Mouse (Mus musculus): ENCODE results near the gene Snx12. TPM values are rescaled to one million over a fixed set of nuclear protein-coding genes. Genes with fewer than 3 reads are reported as not detected.

The Snx12 gene
- 55.8 and 66.5 TPM in 2 replicates for polyA plus RNA-seq (2012; ENCODE audit: insufficient read depth, insufficient read length, missing spikeins)

DNA sequence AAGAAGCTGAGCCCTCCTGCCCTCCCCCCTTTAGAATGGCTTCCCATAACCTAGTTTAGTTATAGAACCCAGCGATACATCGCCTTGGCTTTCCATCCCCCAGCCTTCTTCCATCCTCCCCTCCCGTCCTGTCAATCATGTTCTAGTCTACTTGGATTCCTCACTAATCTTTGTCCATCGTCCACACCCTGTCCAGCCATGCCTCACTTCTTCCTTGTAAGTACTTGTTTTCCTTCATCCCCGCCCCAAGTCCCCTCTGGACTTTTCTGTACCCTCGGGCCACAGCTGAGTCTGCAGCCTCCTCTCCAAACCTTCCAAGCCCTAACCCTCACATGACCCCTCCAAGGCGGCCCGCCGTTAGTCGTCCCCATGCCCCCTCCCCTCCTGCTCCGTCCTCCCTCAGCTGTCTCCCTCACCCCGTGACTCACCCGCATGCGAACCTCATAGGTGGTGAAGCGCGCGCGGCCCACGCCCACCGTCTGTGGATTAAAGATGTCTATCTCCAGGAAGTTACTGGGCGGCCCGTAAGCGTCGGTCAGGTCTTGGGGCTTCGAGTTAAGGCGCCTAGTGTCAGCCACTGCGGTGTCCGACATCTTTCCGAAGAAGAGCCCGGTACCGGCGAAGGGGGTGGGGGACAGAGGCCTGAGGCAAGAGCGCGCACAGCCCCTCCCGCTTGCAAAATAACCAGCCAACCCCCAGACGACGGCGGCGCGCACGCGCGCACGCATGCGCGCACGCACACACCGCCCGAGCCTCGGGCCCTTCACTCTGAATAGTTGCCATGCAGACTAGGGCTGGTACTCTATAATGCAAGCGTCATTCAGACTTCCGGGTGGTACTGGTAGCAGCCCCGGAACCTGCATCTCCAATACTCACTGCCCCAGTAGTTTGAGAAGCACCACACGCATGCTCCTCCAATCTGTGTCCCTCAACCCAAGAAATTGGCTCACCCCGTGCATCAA lies at the start of gene Snx12:
Snx12 (minus strand) TSS at position 730 of the 962 bp plus-strand sequence.
- H3K27ac ChIP-seq (ENCODE audit: insufficient read depth, low read depth, low read length) = peak within 1 kb of the TSS; percentile 81
- H3K4me1 ChIP-seq (ENCODE audit: control insufficient read depth, insufficient read depth, low read length) = peaks cover 2% of the 10 kb centered on the region; the same call in 1 of the 2 replicates

DNA sequence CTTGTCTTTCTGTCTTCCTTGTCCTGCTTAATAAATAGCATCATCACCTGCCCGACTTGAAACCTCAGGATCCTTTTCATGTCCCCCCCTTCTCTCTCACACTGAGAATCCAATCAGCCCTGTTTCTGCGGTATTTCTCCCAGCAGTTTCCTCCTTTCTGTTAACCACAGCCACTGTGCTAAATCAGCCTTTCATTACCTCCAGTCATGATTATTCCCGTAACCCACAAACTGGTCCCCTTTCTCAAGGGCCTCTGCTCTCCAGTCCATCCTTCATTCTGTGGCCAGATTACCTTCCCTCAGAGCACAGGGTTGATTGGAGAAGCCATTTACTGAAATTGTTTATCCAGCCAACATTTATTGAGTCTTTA lies 46.4 kb upstream of the Snx12 start, which contains the start of gene Gm20489:
Gm20489 (minus strand) TSS at position 269 of the 370 bp plus-strand sequence.
- peaks cover 19% of the 10 kb centered on the region for H3K4me1 ChIP-seq (ENCODE audit: control insufficient read depth, insufficient read depth, low read length)
- H3K4me3 ChIP-seq (ENCODE audit: insufficient read depth, low read length) = peak within 1 kb of the TSS; percentile 66
- no peak for TF ChIP-seq CTCF (IDR thresholded peaks at IDR 0.05; ENCODE audit: low read depth, low read length)
- TF ChIP-seq POLR2A (IDR thresholded peaks at IDR 0.05; ENCODE audit: borderline replicate concordance, low read depth, low read length) = no peak
- peak within 1 kb of the TSS; percentile 69 for H3K27ac ChIP-seq (ENCODE audit: insufficient read depth, low read depth, low read length)

More for the DNA sequence above, at the start of gene Snx12:
- peak within 1 kb of the TSS; percentile 94 for H3K4me3 ChIP-seq (ENCODE audit: insufficient read depth, low read length)
- TF ChIP-seq CTCF (IDR thresholded peaks at IDR 0.05; ENCODE audit: low read depth, low read length) = no peak

DNA sequence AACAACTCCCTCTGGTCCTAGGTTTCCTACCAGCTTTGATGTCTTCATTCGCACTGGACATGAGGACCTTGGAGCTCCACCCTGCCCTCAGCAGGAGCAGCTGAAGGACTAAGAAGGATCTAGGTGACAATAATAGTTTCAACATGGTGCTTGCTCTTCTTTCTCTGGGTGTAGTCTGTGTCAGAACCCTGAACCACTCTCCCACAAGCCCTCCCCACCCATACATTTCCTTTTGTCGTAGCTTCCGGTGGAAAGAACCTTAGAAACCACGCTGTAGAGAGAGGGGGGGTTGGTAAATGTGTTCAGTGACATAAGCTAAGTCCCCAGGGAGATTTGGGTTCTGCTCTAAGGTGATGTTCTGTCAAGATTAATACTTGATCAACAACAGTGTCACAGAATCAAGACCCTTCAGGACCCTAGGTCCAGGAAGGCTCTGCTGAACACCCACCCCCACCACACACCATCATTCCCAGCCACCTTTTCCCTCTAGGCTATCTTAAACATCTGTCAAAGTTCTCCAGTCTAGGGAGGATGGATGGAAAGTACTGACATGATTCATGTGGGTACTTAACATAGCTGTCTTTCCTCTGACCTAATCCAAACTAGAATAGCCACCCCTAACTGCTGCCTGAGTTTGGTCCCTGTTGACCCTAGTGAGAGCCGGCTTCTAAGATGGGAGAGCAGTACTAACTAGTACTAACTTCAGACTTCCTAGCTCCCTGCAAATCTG lies 45.8 kb upstream of the Snx12 start, which contains the start of gene Il2rg:
Il2rg (minus strand) TSS at position 231 of the 730 bp plus-strand sequence.
- H3K4me1 ChIP-seq (ENCODE audit: control insufficient read depth, insufficient read depth, low read length) = peaks cover 16% of the 10 kb centered on the region
- peak within 1 kb of the TSS; percentile 66 for H3K4me3 ChIP-seq (ENCODE audit: insufficient read depth, low read length)
- TF ChIP-seq POLR2A (IDR thresholded peaks at IDR 0.05; ENCODE audit: borderline replicate concordance, low read depth, low read length) = no peak
- peak within 1 kb of the TSS; percentile 69 for H3K27ac ChIP-seq (ENCODE audit: insufficient read depth, low read depth, low read length)

DNA sequence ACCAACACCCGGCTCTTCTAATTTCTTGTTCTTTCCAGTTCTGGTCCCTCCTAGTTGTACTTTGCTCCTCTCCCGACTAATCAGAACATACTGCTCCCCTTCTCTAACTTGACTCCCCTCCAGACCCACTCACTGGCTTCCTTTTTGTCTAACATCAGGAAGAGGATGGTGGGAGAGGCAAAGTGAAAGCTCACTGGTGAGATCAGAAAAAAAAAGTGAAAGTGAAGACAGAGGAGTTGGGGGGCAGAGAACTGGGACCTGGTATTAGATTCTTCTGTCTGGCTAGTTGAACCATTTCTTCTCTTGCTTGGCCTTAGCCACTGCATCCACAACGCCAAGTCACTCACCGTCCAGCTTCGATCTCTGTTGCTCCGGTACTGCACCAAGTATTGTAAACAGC lies 44.3 kb upstream of the Snx12 start:
- Histone ChIP-seq H3K4me1 (ENCODE audit: control insufficient read depth, insufficient read depth, low read length) (peaks cover 14% of the 10 kb centered on the region), H3K4me3 (ENCODE audit: insufficient read depth, low read length) (peak overlapping the region; percentile 66), H3K27ac (ENCODE audit: insufficient read depth, low read depth, low read length) (no peak overlapping the region)
- no peak for TF ChIP-seq CTCF (IDR thresholded peaks at IDR 0.05; ENCODE audit: low read depth, low read length)
- TF ChIP-seq POLR2A (IDR thresholded peaks at IDR 0.05; ENCODE audit: borderline replicate concordance, low read depth, low read length) = no peak

DNA sequence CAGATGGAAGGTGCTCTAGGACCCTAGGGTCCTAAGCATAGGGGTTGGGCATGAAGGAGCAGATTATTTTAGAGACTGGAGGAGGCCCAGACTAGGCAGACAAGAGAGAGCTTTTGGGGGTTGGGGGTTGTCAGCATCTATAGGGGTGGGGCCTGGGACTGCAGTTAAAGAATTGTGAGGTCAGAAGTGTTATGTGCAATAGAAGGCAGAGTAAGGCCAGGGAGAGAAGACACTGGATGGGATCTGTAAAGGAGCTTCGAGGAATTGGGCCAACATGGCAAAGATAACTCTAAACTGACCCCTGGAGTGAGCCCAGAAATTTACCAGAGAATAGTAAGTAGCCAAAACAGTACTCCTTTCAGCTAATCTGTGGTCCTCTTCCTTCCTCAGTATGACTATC lies 41.5 kb upstream of the Snx12 start, which contains the start of gene Gm614:
Gm614 (minus strand) TSS at position 101 of the 400 bp plus-strand sequence.
- no peak for TF ChIP-seq CTCF (IDR thresholded peaks at IDR 0.05; ENCODE audit: low read depth, low read length)
- TF ChIP-seq POLR2A (IDR thresholded peaks at IDR 0.05; ENCODE audit: borderline replicate concordance, low read depth, low read length) = no peak
- Histone ChIP-seq H3K27ac (ENCODE audit: insufficient read depth, low read depth, low read length) (no peak within 1 kb of the TSS), H3K4me3 (ENCODE audit: insufficient read depth, low read length) (no peak within 1 kb of the TSS), H3K4me1 (ENCODE audit: control insufficient read depth, insufficient read depth, low read length) (peaks cover 27% of the 10 kb centered on the region)

DNA sequence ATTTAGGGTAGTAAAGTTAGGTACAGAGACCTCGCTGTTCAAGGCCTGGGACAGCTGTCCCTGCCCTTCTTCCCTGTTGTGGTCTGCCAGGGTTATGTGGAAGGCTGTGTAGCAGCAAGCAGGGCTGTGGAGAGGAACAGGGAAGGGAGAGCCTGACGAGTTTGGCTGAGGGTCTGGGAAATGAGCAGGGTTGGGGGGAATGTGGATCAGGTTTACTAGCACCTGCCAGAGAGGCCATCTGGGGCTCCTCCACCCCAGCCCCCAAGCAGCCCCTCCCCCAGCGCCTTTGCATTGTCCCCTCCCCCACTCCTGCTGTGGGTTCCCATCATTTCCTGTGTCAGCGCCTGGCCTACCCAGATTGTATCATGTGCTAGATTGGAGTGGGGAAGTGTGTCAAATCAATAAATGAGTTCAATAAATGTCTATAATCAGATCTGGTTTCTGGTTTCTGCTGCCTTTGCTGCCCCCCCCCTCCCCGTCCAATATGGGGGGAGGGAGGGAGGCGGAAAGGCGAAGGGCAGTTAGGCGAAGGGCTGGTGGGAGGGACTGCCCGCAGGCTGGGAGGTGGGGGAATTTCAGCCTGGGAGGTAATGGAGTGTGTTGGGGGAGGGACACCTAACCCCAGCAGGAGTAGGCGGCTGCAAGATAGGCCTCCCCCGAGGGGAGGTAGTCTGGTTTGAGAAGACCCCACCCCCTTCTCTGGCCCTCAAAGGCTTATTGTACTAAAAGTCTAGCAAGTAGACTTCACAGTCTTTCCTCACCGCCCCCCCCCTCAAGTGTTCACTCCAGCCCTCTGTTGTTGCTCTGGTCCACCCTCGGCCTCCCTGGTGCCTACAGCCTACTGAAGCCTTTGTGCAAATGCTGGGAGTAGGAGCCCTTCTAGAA lies 38.3 kb upstream of the Snx12 start:
- Histone ChIP-seq H3K4me3 (ENCODE audit: insufficient read depth, low read length) (no peak overlapping the region), H3K27ac (ENCODE audit: insufficient read depth, low read depth, low read length) (peak overlapping the region; percentile 78), H3K4me1 (ENCODE audit: control insufficient read depth, insufficient read depth, low read length) (peaks cover 17% of the 10 kb centered on the region)
- TF ChIP-seq POLR2A (IDR thresholded peaks at IDR 0.05; ENCODE audit: borderline replicate concordance, low read depth, low read length) = no peak
- no peak for TF ChIP-seq CTCF (IDR thresholded peaks at IDR 0.05; ENCODE audit: low read depth, low read length)

DNA sequence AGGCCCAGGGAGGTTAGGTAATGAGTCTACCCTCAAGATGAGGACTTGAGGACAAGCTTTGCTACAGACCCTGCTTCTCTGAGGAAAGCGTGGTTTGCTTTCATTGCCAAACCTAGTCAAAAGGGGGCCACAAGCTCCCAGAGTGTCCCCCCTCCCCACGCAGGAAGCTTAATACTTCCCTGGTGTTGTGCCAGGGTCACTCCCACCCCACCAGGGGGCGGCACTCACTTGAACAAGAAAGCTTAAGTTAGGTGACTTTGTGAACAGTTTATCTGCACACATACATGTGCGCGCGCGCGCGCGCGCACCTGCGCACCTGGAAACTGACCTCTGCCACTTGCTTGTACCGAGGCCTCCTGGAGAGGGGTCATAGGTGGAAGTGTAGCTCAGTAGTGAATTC lies 34.2 kb upstream of the Snx12 start:
- Histone ChIP-seq H3K4me3 (ENCODE audit: insufficient read depth, low read length) (no peak overlapping the region), H3K4me1 (ENCODE audit: control insufficient read depth, insufficient read depth, low read length) (peaks cover 22% of the 10 kb centered on the region), H3K27ac (ENCODE audit: insufficient read depth, low read depth, low read length) (no peak overlapping the region)
- TF ChIP-seq POLR2A (IDR thresholded peaks at IDR 0.05; ENCODE audit: borderline replicate concordance, low read depth, low read length) = no peak
- no peak for TF ChIP-seq CTCF (IDR thresholded peaks at IDR 0.05; ENCODE audit: low read depth, low read length)

DNA sequence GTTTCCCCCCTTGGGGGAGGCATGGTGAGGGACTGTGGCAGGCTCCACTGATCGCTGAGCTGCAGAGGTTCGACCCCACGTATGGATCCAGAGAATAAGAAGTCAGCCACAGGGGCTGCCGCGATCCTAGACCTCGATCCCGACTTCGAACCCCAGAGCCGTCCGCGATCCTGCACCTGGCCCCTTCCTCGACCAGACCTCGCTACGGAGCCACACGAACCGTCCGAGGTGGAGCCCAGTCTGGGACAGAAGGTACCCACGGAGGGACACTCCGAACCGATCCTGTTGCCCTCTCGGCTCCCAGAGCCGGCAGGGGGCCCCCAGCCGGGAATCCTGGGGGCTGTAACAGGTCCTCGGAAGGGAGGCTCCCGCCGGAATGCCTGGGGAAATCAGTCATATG lies 32.4 kb upstream of the Snx12 start:
- TF ChIP-seq POLR2A (IDR thresholded peaks at IDR 0.05; ENCODE audit: borderline replicate concordance, low read depth, low read length) = no peak
- TF ChIP-seq CTCF (IDR thresholded peaks at IDR 0.05; ENCODE audit: low read depth, low read length) = no peak
- Histone ChIP-seq H3K4me1 (ENCODE audit: control insufficient read depth, insufficient read depth, low read length) (peaks cover 10% of the 10 kb centered on the region), H3K4me3 (ENCODE audit: insufficient read depth, low read length) (peak overlapping the region; percentile 75), H3K27ac (ENCODE audit: insufficient read depth, low read depth, low read length) (peak overlapping the region; percentile 45)

Data from bone marrow macrophage, adult 2 months (primary cell).